Mouse (Mus musculus): ENCODE measurements around the gene Adra1b. TPM values are rescaled to one million over a fixed set of nuclear protein-coding genes. Genes with fewer than 3 reads are reported as not detected.

Adra1b gene
- total and polyA plus RNA-seq, 3 experiments = not detected

- peak; percentile 91 for DNase-seq (ENCODE audit: low read depth, low spot score)
- TF ChIP-seq CTCF (IDR thresholded peaks at IDR 0.05 in 2 of 3, conservative IDR thresholded peaks at IDR 0.05 in 1 of 3; ENCODE audit: control insufficient read depth in 1 of 3, insufficient read depth in 1 of 3, low read depth in 2 of 3, low read length in 3 of 3, poor library complexity in 1 of 3, severe bottlenecking in 1 of 3) (peak; percentile 55 to 93 (median 83)), MYB (IDR thresholded peaks at IDR 0.05; ENCODE audit: low read depth, low read length) (no peak), MAZ (IDR thresholded peaks at IDR 0.05; ENCODE audit: low read depth, low read length) (no peak), TBP (IDR thresholded peaks at IDR 0.05; ENCODE audit: low read depth, low read length) (no peak), CHD2 (IDR thresholded peaks at IDR 0.05; ENCODE audit: low read length) (no peak), BHLHE40 (IDR thresholded peaks at IDR 0.05; ENCODE audit: borderline replicate concordance, low read depth, low read length) (no peak), ELF1 (IDR thresholded peaks at IDR 0.05; ENCODE audit: low read depth, low read length) (no peak), ZKSCAN1 (IDR thresholded peaks at IDR 0.05; ENCODE audit: low read depth, low read length) (no peak), RCOR1 (IDR thresholded peaks at IDR 0.05; ENCODE audit: low read depth, low read length) (no peak), UBTF (IDR thresholded peaks at IDR 0.05; ENCODE audit: borderline replicate concordance, insufficient read depth, low read depth, low read length) (no peak), E2F4 (IDR thresholded peaks at IDR 0.05; ENCODE audit: borderline replicate concordance, low read depth, low read length) (no peak), NELFE (IDR thresholded peaks at IDR 0.05; ENCODE audit: low read depth, low read length) (no peak), JUND (IDR thresholded peaks at IDR 0.05; ENCODE audit: low read depth, low read length) (no peak), TCF12 (IDR thresholded peaks at IDR 0.05; ENCODE audit: low read depth, low read length) (no peak), ZNF384 (IDR thresholded peaks at IDR 0.05; ENCODE audit: low read depth, low read length) (peak; percentile 71), HCFC1 (IDR thresholded peaks at IDR 0.05; ENCODE audit: low read depth, low read length) (no peak), CHD1 (IDR thresholded peaks at IDR 0.05; ENCODE audit: low read depth, low read length) (no peak), MAFK (IDR thresholded peaks at IDR 0.05; ENCODE audit: borderline replicate concordance, low read depth, low read length) (no peak), GABPA (IDR thresholded peaks at IDR 0.05; ENCODE audit: low read depth, low read length) (no peak), POLR2AphosphoS5 (IDR thresholded peaks at IDR 0.05; ENCODE audit: borderline replicate concordance, low read depth, low read length) (no peak), MXI1 (IDR thresholded peaks at IDR 0.05; ENCODE audit: low read depth, low read length) (peak; percentile 20; the same call in 1 of the 2 replicates), EP300 (IDR thresholded peaks at IDR 0.05; ENCODE audit: low read depth in 1 of 2, low read length in 2 of 2) (no peak), SIN3A (IDR thresholded peaks at IDR 0.05; ENCODE audit: low read length) (no peak; the same call in 1 of the 2 replicates), ZC3H11A (IDR thresholded peaks at IDR 0.05; ENCODE audit: low read depth, low read length) (peak; percentile 65), ZMIZ1 (IDR thresholded peaks at IDR 0.05; ENCODE audit: low read depth, low read length) (no peak), TAL1 (IDR thresholded peaks at IDR 0.05; ENCODE audit: low read length) (no peak), POLR2AphosphoS2 (IDR thresholded peaks at IDR 0.05; ENCODE audit: low read length) (no peak), SMC3 (IDR thresholded peaks at IDR 0.05; ENCODE audit: low read depth, low read length) (peak; percentile 85), NRF1 (IDR thresholded peaks at IDR 0.05; ENCODE audit: insufficient read depth, low read depth, low read length, poor library complexity, severe bottlenecking) (no peak), USF2 (IDR thresholded peaks at IDR 0.05; ENCODE audit: borderline replicate concordance in 1 of 2, insufficient read depth in 1 of 2, low read depth in 1 of 2, low read length in 2 of 2) (no peak), MAX (IDR thresholded peaks at IDR 0.05; ENCODE audit: low read length) (no peak), KAT2A (conservative IDR thresholded peaks at IDR 0.05; ENCODE audit: low read depth, low read length) (no peak), ETS1 (IDR thresholded peaks at IDR 0.05; ENCODE audit: low read depth, low read length) (no peak), RAD21 (IDR thresholded peaks at IDR 0.05; ENCODE audit: low read depth, low read length) (peak; percentile 71), POLR2A (IDR thresholded peaks at IDR 0.05; ENCODE audit: control insufficient read depth in 1 of 2, insufficient read depth in 1 of 2, low read depth in 1 of 2, low read length in 2 of 2, poor library complexity in 1 of 2) (no peak), USF1 (IDR thresholded peaks at IDR 0.05; ENCODE audit: low read depth, low read length) (no peak), MYC (IDR thresholded peaks at IDR 0.05; ENCODE audit: low read depth, low read length) (no peak)
Observed at GRCm38 (mm10) chr11:43766922-43767648, 133.9 kb downstream of the Adra1b start.

More at GRCm38 (mm10) chr11:43766922-43767648, 133.9 kb downstream of the Adra1b start:
- H3K9me3 ChIP-seq (replicated peaks; ENCODE audit: insufficient read depth, low read length) = no peaks in the 10 kb centered on the region
- H3K27ac ChIP-seq (ENCODE audit: control insufficient read depth, low read depth, low read length) = no peak overlapping the region
- no peaks in the 10 kb centered on the region for H3K4me1 ChIP-seq (ENCODE audit: control insufficient read depth in 1 of 2, insufficient read depth in 2 of 2, low read length in 2 of 2)
- peaks cover 3 to 5% of the 10 kb centered on the region in 2 experiments for H3K27me3 ChIP-seq (ENCODE audit: control insufficient read depth in 1 of 2, insufficient read depth in 2 of 2, low read length in 2 of 2)
- H3K4me3 ChIP-seq (ENCODE audit: control insufficient read depth in 1 of 2, insufficient read depth in 1 of 2, low read depth in 2 of 2, low read length in 2 of 2) = peak overlapping the region; percentile 46 to 49
- H3K9ac ChIP-seq (ENCODE audit: control insufficient read depth, low read depth, low read length, poor library complexity, severe bottlenecking) = peak overlapping the region; percentile 9; the same call in 1 of the 2 replicates
- peaks cover 0 to 2% of the 10 kb centered on the region in 2 experiments; a peak in 1 of 4 replicates for H3K36me3 ChIP-seq (ENCODE audit: control insufficient read depth in 1 of 2, insufficient read depth in 2 of 2, low read length in 2 of 2)
- no peaks in the 10 kb centered on the region for H3K79me2 ChIP-seq (ENCODE audit: control insufficient read depth, insufficient read depth, low read length, poor library complexity)

All from MEL (cell line).